Mouse (Mus musculus) retina, adult 2 months (tissue): Measurements from ENCODE around the gene Rtn4rl1.

Experiments used
- DNase-seq: peaks from one replicate; pipeline ENCODE4 v3.0.0-alpha.2; 2012; ENCODE audit warnings: low read depth, low spot score

The Rtn4rl1 gene

DNA sequence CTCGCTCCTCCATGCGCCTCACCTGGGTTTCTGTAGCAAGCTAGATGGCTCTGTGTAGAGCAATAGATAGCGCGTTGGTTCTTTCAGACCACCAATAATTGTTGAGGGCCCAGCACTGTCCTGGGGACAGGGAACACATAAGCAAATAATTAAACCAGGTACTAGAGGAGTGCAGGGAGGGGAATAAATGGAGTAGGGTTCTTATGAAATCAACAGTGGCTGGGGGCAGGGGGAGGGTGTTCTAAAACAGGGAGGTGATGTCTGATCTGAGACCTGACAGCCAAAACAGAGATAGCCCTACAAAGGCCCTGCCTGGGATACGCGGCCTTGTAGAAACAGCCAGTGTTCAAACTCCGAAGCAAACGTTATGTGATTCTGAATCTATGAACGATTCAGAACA, 56.0 kb downstream of the Rtn4rl1 start:
- no peak for DNase-seq

DNA sequence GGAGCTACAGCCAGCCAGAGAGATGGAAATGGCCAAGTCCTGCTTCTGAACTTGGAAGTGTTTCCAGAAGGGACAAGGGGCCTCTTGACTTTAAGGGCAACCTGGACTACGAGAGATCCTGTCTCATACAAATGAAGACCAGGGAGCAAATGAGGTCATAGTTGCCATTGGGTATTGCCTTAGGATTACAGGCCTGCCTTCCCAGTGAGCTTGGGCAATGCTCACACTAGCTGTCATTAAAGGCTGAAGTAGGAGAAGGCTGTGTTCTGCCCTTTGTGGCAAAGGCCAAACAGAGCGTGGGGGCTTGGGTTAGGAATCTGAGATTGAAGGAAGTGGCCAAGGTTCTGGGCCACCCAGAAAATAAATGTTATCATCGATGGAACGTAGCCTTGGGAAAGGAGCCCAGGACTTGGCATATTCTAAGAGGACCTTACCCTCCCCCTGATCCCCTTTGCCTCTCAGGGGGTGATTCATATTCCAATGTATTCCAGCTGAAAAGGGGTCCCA, 57.5 kb downstream of the Rtn4rl1 start:
- DNase-seq = no peak

DNA sequence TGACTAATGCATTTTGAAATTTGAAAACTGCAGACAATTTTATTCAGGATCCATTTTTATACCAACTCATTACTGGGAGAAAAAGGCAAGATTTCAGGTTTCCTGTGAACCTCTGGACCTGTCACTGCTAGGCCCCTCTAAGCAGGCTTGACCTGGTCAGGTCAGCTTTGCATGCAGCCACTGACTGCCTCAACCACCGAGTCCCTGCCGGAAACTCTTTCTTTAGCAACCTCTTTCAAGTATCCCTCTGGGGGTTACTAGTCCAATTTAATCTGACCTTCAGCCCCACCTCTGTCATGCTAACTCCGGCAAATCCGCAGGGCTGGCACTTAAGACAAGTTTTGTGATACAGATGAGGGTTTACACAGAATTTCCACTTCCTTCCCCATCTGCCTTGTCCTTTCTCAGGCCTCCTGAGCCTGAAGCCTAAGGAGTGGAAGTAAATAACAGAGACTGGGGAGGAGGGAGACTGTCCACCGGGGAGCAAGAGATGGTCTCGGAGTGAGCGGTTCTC, 58.0 kb downstream of the Rtn4rl1 start:
- DNase-seq = no peak

DNA sequence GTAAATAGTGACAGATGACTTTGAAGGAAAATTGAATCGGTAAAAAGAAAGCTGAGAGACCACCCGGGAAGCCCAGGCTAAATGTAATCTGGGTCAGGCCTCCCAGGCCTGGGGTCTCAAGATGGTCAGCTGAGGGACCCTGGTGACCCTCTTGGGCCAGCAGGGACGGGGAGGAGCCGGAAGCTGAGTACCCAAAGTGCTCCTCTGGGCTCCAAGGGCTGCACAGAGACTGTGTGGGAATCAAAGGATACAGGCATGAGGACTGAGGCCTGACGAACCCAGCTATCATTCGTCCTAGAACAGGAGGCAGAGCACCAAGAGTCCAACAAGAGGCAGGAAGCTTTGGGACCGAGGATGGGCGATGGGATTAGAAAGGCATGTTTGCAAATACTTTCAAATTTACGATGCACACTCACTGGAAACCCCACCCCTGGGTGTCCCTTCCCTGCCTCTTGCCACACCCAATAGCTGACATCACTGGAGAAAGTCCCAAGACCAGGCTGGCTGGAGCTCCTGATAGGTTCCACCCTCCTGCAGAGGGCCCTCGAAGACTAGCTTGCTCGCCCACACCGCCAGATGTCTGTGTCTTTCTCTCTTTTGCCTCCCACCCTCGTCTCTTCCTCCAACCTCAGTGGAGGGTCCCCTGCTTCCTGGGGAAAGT, 60.8 kb downstream of the Rtn4rl1 start:
- no peak for DNase-seq

DNA sequence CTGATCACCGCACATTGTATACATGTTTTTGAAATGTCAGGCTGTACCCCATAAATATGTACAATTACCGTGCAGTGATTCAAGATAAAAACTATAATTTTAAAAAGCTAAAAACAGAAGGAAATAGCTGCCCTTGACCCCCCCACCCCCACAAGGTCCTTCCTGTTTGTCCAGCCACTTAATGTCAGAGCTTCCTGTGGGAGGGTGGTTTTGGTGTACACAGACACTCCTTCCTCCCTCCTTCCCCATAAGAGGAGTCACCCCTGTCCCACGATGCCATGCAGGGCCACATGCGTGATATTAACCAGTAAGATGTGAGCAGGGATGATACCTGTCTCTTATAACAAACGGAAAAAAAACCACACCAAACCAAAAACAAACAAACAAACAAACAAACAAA, 61.7 kb downstream of the Rtn4rl1 start:
- DNase-seq = no peak

DNA sequence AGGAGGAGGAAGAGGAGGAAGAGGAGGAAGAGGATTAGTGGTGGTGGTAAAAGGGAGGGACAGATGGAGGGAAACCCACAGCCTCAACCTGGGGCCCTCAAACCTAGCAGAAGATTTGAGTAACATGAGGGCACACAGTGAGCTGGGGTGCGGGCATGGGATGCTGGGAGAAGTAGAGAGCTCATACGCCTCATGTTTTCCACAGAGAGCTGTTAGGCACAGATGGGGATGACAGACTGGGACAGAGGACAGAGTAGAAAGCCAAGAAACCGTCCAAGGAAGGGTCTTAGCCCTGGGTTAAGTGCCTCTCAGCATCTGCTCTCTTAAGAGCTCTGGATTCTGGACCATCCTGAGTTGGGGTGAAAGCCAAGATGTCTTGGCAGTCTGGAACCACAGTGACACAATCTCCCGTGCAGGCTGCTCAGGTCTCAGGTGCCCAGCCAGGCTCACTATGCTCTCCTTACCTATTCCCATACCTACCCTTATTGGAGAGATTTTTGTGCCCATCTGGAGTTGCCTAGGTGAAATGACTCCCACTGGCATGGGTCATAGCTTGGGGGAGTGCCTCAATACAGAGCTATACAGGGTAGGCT, 63.6 kb downstream of the Rtn4rl1 start:
- DNase-seq = no peak

DNA sequence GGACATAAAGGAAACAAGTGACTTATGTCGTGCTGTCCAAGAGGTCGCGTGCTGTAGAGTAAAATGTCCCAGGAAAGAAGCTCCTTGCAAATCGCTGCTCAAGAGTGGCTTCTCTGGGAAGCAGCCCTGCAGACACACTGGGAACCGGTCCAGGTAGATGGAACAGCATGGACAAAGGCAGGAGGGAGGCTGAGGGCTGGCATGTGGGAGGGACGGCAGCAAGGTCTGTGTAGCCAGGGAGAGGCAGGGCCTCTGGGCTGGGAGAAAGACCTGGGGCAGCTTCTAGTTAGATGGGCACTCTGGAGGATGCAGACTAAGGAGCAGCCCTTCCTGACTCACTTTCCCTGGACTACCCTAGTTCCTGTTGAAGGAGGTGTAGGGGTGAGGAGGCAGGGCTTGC, 65.8 kb downstream of the Rtn4rl1 start:
- no peak for DNase-seq

DNA sequence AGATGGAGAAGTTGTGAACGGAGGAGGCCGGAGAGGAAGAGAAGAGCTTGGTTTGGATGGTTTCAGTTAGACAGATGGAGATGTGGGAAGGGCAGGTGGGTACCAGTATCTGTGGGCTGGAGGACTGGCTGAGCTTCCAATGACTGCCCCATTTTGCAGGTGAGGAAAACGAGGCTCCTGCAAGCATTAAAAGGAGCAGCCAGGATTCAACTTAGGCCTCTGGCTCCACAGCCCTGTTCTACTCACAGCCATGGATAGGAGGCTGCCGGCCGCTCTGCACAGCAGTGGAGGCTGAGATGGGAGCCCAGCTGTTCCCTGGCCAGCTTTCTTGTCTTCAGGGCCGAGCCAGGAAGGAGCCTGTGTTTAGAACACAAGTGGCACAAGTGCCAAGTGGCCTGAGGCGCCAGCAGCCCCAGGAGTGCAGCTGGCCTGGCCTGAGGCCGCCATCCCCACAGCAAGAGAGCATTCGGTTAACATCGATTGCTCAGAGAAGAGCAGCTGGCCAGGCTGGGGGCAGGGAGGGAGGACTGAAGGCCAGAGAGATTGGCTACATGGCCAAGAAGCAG, 66.5 kb downstream of the Rtn4rl1 start:
- DNase-seq = no peak

DNA sequence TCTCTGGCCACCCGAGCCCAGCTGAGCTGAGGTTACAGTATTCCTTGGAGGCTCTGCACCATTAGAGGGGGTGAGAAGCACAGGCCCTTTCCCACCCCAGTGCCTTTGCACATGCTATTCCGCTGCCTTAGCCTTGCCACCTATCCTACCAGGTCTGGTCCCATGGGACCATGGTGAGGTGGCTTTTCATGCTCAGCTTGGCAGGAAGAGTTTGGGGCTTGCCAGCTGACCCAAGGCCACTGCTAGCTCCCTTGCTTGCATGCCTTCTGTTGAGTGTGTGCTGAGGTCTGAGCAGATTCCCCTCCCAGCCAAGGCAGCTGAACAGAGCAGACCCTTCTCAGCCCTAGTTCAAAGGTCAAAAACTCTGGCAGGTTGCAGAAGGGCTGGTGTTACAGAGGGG, 67.4 kb downstream of the Rtn4rl1 start:
- no peak for DNase-seq

DNA sequence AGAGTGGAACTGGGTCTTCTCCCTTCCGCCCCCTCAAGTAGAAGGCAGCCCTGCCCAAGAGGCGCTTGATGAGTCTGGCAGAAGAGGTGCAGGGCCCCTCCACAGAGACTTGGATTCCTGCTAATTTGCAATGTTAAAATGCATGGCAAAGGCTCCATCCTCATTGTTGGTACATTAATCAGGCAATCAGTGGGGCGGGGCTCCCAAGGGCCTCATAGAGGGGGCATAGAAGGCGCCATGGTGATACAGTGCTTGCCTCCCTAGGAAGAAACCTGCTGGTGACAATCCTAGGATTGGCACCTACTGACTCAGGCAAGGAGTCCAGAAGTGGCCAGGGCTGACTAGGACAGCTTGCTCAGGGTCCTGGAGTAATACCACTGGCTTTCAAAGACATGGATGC, 68.1 kb downstream of the Rtn4rl1 start:
- DNase-seq = no peak

DNA sequence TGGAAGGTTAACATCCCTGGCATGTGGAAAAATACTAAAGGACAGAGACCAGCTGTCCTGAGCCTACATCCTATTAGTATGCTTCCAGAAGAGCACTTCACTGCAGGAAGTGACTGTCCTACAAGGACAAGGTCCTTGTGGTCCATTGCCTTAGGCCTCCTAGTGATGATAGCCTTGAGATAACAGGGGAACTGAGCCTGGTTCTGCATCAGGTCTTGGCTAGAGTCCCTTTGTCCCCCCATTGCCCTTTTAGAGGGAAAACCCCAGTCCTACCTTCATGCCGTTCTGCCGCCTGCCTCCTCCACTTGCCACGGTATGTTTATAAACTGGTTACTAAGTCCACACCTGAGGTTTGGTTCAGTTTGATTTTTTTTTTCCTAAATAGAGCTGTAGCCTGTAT, 68.6 kb downstream of the Rtn4rl1 start:
- no peak for DNase-seq

DNA sequence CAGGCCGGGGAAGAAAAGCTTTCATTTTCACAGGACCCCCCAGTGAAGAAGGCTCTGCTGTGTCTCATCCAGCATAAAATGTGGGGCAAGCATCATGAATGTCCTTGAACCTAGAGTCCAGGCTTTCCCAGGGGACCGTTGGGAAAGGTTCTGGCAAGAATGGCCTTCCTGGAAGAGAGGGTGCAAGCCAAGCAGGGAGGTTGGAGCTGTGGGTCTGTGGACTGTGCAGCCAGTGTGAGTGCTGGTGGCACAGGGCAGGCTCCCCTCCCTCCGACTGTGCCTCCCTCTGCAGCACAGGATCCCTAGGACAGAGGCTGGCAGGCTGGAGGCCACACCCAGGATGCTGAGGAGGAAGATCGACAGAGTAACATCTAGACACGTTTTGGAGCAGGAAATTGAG, 69.2 kb downstream of the Rtn4rl1 start:
- no peak for DNase-seq

DNA sequence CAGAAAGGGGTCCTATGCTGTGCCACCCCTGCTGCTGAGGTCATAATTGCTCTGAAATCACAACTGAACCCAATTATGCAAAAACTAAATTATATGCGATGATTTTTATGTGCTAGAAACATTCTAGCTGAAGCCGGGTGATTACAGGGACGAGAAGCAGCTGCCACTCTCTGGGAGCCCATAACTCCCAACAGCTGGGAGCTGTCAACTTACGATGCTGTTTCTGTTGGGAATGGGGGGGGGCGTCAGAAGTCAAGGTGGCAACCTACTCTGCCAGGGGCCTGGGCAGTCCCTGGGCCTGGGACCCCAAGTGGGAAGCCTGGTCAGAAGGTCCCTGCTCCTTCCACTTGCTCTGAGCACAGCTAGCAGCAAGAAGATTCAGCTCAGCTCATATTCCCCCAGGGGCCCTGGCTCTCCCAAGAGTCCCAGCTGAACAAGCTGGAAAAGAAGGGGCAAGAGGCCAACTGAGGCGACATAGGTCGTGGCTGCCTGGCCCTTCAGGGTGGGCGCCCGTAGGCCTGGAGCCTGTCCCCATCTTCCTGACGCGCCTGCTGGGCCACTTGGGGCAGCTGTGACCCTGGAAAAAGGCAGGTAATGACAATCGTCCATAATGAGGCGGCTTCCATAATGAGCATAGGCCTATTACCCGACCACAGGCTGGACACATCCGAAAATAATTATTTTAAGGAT, 69.8 kb downstream of the Rtn4rl1 start:
- DNase-seq = no peak

DNA sequence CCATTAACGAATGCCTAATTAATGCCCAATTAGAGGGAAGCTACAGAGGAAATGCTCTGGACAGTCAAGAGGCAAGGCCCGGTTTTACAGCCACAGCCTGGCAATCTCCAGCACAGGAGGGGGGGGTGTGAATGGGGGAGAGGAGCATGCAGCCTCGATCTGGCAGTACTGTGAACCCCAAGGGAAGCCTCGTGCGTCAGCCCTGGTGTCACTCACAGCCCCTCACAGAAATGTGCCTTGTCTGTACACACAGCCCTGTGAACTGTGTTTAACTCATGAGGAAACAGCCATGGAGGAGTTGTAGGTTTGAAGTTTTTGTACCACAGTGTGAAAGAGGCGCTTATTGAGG, 70.4 kb downstream of the Rtn4rl1 start:
- DNase-seq = no peak

DNA sequence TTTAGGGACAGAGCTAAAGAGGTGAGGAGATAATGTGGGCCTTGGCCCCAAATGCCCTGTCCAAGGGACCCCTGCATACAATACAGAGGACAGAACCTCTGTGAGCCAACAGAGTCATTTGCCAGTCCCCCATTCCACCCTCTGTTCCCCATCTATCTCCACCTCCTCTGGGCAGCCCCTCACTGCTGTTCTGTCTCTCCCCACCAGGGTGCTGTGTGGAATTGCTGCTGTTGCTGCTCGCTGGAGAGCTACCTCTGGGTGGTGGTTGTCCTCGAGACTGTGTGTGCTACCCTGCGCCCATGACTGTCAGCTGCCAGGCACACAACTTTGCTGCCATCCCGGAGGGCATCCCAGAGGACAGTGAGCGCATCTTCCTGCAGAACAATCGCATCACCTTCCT, 71.0 kb downstream of the Rtn4rl1 start:
- no peak for DNase-seq

DNA sequence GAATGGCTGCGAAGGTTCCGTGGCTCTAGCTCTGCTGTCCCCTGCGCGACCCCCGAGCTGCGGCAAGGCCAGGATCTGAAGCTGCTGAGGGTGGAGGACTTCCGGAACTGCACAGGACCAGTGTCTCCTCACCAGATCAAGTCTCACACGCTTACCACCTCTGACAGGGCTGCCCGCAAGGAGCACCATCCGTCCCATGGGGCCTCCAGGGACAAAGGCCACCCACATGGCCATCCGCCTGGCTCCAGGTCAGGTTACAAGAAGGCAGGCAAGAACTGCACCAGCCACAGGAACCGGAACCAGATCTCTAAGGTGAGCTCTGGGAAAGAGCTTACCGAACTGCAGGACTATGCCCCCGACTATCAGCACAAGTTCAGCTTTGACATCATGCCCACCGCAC, 72.0 kb downstream of the Rtn4rl1 start:
- no peak for DNase-seq

DNA sequence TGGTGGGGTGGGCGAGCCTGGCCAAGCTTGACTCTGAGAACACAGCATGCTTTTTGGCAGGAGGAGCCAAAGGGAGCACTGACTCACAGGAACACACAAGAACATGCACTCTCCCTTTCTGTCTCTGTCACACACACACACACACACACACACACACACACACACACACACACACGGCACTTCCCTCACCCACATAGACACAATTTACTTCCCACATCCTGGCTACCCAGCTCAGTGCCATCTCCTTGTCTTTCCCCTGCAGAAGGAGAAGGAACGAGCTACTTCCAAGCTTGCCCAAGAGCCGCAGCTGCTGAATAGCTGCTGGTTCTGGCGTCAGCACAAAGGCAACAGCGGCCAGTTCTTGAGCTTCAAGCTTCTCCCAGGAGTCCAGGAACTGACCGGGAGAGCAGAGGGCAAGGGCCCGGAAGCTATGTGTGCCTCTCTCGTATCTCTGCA, 74.3 kb downstream of the Rtn4rl1 start:
- DNase-seq = no peak

DNA sequence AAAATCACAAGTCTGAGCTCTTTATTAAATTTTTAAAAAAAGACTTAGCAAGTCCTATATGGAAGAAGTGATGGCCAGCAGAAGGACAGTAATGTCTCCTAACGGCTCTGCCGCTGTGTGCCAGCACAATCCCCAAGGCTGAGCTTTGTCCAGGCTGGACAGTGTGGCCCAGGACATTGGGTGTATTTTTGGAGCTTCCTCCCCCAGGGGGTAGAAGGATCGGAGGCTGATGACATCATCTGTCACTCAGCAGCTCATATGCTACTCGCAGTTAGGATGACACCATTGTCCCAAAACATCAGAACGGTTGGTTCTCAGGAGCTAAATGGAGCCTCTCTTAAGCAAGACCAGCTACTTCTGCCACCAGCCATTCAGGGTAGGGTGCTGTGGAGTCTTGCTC, 74.9 kb downstream of the Rtn4rl1 start:
- DNase-seq = no peak

DNA sequence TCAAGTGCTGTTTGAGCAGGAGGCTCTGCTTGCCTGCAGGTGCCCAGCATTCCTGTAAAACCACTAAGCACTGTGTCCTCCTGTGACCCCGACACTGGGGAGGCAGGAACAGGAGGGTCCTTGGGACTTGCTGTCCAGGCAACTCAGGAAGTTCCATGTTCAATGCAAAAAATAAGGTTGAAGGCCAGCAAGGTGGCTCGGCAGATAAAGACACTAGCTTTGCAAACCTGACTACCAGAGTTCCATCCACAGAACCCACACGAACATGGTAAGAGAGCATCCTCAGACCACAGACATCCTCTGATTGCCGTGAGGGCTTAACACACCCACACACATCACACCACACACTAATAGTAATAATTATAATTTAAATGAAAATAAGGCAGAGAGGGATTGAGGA, 75.6 kb downstream of the Rtn4rl1 start:
- DNase-seq = no peak

DNA sequence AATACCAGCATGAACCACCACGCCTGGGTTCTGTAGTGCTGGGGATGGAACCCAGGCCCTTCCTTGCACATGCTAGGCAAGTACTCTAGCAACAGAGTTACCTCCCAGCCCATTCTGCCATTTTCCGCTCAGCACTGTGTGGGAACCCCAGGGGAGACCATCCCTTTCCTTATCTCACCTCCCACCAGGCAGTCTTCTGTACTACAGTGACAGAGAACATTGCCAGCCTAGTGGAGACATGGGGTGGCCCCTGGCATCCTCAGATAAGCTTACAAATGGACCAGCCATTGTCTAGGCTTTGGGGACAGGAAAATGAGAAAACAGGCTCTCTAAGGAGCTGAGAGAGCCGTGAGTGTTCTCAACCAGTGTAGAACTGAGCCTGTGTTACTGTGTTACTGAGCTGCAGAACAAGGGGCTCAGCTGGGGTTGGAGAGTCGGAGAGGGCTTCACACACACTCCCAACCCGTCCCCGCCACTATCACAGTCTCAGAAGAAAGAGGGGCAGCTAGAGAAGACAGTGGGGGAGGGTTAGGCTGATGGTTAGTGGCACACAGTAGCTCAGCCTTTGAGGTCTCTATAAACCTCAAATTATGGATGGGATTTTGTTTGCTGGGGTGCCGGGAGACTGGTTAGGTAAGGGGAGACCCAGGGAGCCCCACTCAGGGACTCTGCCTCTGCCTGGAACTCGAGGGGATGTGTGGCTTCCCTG, 76.8 kb downstream of the Rtn4rl1 start:
- no peak for DNase-seq

DNA sequence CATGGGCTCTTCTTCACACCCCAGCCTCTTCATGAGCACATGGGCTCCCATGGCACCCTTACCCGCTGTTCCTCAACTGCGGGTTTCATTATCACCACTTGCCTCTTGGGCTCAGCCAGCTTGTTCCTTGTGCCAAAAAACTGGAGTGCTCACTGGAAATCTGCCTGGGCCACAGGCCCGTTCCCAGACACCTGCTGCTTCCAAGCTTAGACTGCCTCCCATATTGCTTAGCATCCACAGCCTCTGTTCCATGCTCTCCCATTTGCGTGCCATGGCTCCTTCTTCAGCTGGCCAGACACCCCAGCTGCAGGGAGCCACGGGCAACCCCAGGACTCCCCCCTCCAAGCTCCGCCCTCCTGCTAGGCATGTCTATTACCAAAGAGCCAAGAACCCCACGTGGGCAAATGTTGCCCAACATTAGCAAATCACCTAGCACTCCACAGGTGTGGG, 77.4 kb downstream of the Rtn4rl1 start:
- DNase-seq = no peak

DNA sequence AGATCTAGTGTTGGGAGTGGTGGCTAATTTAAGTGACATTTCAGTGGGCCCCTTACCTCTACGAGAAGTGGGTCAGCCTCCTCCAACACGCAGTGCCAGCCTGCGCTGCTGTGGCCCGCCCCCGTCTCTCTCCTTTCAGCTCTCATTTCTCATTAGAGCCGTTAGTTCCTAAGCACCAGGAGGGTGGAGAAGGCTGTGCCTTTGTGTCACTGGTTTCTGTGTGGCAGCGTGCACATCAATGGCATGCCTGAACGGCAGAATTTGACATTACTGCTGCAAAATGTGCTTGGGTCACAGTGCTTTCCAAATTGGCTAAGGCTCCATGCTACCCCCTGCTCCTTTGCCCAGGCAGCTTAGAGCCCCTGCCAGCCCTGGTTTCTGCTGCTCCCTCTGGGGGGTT, 79.9 kb downstream of the Rtn4rl1 start:
- DNase-seq = no peak
